Mouse (Mus musculus) testis, adult 2 months (tissue): ENCODE measurements around the gene Rnf214. TPM values are rescaled to one million over a fixed set of nuclear protein-coding genes. Genes with fewer than 3 reads are reported as not detected.

Experiments used
- H3K27ac ChIP-seq: fragments of 200-500 bp; 2 replicates; pipeline ENCODE4 v1.5.1; 2012; ENCODE audit warnings: low read depth, low read length; ENCODE audit not compliant: control insufficient read depth, insufficient read depth
- H3K27me3 ChIP-seq: fragments of 200-500 bp; 2 replicates; pipeline ENCODE4 v1.6.1; 2012; ENCODE audit warnings: mild to moderate bottlenecking, low read length, moderate library complexity; ENCODE audit not compliant: control insufficient read depth, insufficient read depth
- H3K36me3 ChIP-seq: fragments of 200-500 bp; 2 replicates; pipeline ENCODE4 v1.6.1; 2012; ENCODE audit warnings: mild to moderate bottlenecking, low read length; ENCODE audit not compliant: control insufficient read depth, insufficient read depth
- H3K4me1 ChIP-seq: fragments of 200-500 bp; 2 replicates; pipeline ENCODE4 v1.6.1; 2012; ENCODE audit warnings: low read length; ENCODE audit not compliant: control insufficient read depth, insufficient read depth
- H3K4me3 ChIP-seq: fragments of 200-500 bp; 2 replicates; pipeline ENCODE4 v1.5.1; 2012; ENCODE audit warnings: low read depth, mild to moderate bottlenecking, low read length, moderate library complexity, mixed read lengths; ENCODE audit not compliant: control insufficient read depth
- CTCF ChIP-seq: fragments of 200-500 bp; IDR thresholded peaks from 2 replicates; pipeline ENCODE4 v1.5.1; 2012; ENCODE audit warnings: low read depth, mild to moderate bottlenecking, inconsistent platforms, low read length, moderate library complexity; ENCODE audit not compliant: control insufficient read depth, insufficient read depth, insufficient replicate concordance
- POLR2A ChIP-seq: fragments of 200-500 bp; IDR thresholded peaks from 2 replicates; pipeline ENCODE4 v1.6.1; 2012; ENCODE audit warnings: low read depth, mild to moderate bottlenecking, inconsistent platforms, low read length, moderate library complexity; ENCODE audit not compliant: control insufficient read depth
- polyA plus RNA-seq: library from polyadenylated mRNA; depleted of rRNA; stranded (reverse); fragments of >200 nt; gene quantifications from 2 replicates; pipeline ENCODE4 v1.2.3, GENCODE M21; 2012

Gene Rnf214
- polyA plus RNA-seq, 1 experiment: 22.3 TPM

GRCm38 (mm10) chr9:45839139-45839981 is 67.4 kb downstream of the Rnf214 start:
- H3K36me3 ChIP-seq: no peaks in the 10 kb centered on the region
- H3K27ac ChIP-seq: no peak overlapping the region
- no peak for TF ChIP-seq CTCF
- no peak for TF ChIP-seq POLR2A
- peak overlapping the region; percentile 70 for H3K4me3 ChIP-seq
- H3K27me3 ChIP-seq: no peaks in the 10 kb centered on the region; the same call in 1 of the 2 replicates
- H3K4me1 ChIP-seq: peaks cover 12% of the 10 kb centered on the region

GRCm38 (mm10) chr9:45838434-45839138 is 68.1 kb downstream of the Rnf214 start, which contains the start of gene Bace1:
Gene Bace1 (plus strand): TSS chr9:45838580.
- peaks cover 12% of the 10 kb centered on the region for H3K4me1 ChIP-seq
- no peaks in the 10 kb centered on the region for H3K36me3 ChIP-seq
- TF ChIP-seq POLR2A (no peak; the same call in 1 of the 2 replicates), CTCF (no peak)
- no peaks in the 10 kb centered on the region; the same call in 1 of the 2 replicates for H3K27me3 ChIP-seq
- H3K27ac ChIP-seq: no peak within 1 kb of the TSS
- H3K4me3 ChIP-seq: peak within 1 kb of the TSS; percentile 70

- TF ChIP-seq POLR2A (no peak), CTCF (no peak)
- Histone ChIP-seq H3K27me3 (no peaks in the 10 kb centered on the region; the same call in 1 of the 2 replicates), H3K4me3 (no peak overlapping the region; the same call in 1 of the 2 replicates), H3K4me1 (peaks cover 12% of the 10 kb centered on the region), H3K36me3 (no peaks in the 10 kb centered on the region), H3K27ac (no peak overlapping the region)
Measured at GRCm38 (mm10) chr9:45838069-45838433, 68.7 kb downstream of the Rnf214 start.

GRCm38 (mm10) chr9:45833461-45833860 is 73.2 kb downstream of the Rnf214 start:
- Histone ChIP-seq H3K4me3 (no peak overlapping the region), H3K27me3 (no peaks in the 10 kb centered on the region; the same call in 1 of the 2 replicates), H3K36me3 (no peaks in the 10 kb centered on the region), H3K4me1 (peaks cover 5% of the 10 kb centered on the region), H3K27ac (no peak overlapping the region)
- TF ChIP-seq CTCF (no peak), POLR2A (no peak)

GRCm38 (mm10) chr9:45832898-45833297 is 73.8 kb downstream of the Rnf214 start:
- Histone ChIP-seq H3K36me3 (no peaks in the 10 kb centered on the region), H3K4me3 (no peak overlapping the region), H3K27me3 (no peaks in the 10 kb centered on the region), H3K4me1 (peaks cover 7% of the 10 kb centered on the region), H3K27ac (no peak overlapping the region)
- TF ChIP-seq POLR2A (no peak), CTCF (no peak)

GRCm38 (mm10) chr9:45829107-45829506 is 77.6 kb downstream of the Rnf214 start:
- TF ChIP-seq POLR2A: no peak
- TF ChIP-seq CTCF: peak; percentile 51; the same call in 1 of the 2 replicates
- H3K27ac ChIP-seq: peak overlapping the region; percentile 80

More at GRCm38 (mm10) chr9:45829107-45829506, 77.6 kb downstream of the Rnf214 start:
- Histone ChIP-seq H3K27me3 (no peaks in the 10 kb centered on the region), H3K4me3 (peak overlapping the region; percentile 60), H3K4me1 (peaks cover 11% of the 10 kb centered on the region), H3K36me3 (no peaks in the 10 kb centered on the region)
